Mouse (Mus musculus) MEL-GATA-1-ER (cell line): ENCODE measurements around the gene Olfr283.
"Not testable (repeated sequence)": the region's sequence is repeated elsewhere in the genome, so short reads cannot be mapped to it uniquely, and the experiment has no call there.

ENCODE experiments used
- DNase-seq: peaks from one replicate; pipeline ENCODE4 v3.0.0-alpha.2; 2012; ENCODE audit warnings: low read depth; ENCODE audit errors: extremely low read depth

Gene Olfr283

GRCm38 (mm10) chr15:98380846-98381245 is at the start of gene Olfr283:
Olfr283 (minus strand) TSS chr15:98380946.
- no peak for DNase-seq

DNA sequence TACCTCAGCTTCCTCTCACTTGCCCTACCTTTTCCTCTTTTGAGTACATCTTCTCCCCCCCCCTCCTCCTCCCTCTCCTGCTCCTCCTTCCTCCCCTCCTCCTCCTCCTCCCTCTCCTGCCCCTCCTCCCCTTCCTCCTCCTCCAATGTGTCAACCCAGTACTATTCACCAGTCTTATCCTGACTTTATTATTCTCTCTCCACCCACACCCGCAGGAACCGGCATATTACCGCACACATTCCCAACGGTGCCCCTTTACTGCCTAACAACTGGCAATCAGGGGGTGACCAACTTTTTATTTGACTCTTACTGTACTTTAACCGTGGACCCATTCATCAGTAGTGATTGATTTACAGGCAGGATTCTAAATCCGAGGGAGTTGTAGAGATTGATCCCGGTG is 44.4 kb upstream of the Olfr283 start:
- no peak for DNase-seq

DNA sequence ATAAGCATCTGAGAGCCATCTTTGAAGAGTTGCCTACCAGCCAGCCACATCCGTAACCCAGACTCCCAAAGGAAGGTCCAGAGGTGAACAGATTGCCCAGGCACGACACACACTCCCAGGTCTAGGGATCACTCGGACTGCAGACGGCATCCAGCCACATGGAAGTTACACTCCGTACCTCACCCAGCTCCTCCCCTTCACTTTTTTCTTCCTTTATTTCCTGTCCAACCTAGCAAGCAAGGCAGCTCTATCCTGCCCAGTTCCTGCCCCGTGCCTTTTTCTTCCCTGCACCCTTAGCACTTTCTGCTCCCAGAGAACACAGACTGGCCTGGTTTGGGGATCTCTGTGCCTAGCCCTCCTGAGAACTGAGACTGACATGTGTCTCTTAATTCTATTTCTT is 44.0 kb upstream of the Olfr283 start:
- no peak for DNase-seq

GRCm38 (mm10) chr15:98424326-98424725 is 43.6 kb upstream of the Olfr283 start:
- DNase-seq, result no peak

DNA sequence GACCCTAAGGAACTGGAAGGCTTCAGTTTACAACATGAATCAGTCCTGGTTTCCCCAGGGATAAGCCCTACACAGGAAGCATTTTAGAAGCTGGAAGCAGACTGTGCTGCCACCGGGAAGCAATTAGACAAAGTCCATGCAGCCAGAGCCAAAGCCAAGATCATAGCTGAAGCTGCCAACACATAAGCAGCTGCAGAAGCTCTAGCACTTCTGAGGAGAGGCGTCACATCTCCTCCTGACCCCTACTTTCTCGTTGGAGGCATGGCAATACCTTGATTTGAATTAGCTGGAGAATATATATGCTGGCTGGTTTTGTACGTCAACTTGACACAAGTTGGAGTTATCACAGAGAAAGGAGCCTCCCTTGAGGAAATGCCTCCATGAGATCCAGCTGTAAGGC is 40.2 kb upstream of the Olfr283 start:
- DNase-seq, result no peak

GRCm38 (mm10) chr15:98418096-98418495 is 37.4 kb upstream of the Olfr283 start:
- DNase-seq, result no peak

DNA sequence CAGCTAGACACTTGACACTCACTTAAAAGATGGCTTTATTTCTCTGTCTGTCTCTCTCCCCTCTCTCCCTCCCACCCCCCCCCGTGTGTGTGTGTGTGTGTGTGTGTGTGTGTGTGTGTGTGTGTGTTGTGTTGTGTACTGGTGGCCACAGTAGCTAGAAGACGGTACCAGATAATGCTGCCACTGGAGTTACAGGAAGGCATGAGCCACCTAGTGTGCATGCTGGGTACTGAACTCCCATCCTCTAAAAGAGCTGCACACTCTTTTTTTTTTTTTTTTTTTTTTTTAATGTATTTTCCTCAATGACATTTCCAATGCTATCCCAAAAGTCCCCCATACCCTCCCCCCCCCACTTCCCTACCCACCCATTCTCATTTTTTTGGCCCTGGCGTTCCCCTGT is 36.5 kb upstream of the Olfr283 start:
- peak; percentile 80 for DNase-seq

DNA sequence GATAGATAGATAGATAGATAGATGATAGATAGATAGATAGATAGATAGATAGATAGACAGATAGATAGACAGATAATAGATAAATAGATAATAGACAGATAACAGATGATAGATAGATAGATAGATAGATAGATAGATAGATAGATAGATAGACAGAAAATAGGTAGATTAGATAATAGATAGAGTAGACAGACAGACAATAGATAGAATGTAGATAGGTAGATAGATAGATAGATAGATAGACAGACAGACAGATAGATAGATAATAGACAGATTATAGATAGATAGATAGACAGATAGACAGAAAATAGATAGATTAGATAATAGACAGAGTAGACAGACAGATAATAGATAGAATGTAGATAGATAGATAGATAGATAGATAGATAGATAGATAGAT is 36.1 kb upstream of the Olfr283 start:
- not testable (repeated sequence) for DNase-seq

DNA sequence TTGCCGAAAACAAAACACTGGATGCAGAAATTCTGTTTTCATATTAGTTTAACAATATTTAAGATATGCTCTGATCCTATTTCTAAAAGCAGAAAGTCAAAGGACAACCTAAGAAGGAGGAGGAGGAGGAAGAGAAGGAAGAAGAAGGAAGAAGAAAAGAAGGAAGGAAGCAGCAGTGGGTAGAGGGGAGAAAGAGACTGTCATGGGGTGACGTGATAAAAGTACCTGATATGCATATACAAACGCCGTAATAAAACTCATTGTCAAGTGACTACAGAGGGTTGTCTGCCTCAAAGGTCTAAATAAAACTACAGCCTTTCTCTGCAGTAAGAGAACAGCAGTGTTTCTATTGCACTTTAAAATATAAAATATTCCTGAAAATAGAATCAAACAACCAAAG is 35.2 kb upstream of the Olfr283 start:
- peak; percentile 47 for DNase-seq

GRCm38 (mm10) chr15:98410249-98410648 is 29.5 kb upstream of the Olfr283 start:
- DNase-seq, result peak; percentile 99

GRCm38 (mm10) chr15:98409635-98410034 is 28.9 kb upstream of the Olfr283 start:
- peak; percentile 40 for DNase-seq

- peak; percentile 87 for DNase-seq
Observed at GRCm38 (mm10) chr15:98408406-98409060, 27.8 kb upstream of the Olfr283 start.

DNA sequence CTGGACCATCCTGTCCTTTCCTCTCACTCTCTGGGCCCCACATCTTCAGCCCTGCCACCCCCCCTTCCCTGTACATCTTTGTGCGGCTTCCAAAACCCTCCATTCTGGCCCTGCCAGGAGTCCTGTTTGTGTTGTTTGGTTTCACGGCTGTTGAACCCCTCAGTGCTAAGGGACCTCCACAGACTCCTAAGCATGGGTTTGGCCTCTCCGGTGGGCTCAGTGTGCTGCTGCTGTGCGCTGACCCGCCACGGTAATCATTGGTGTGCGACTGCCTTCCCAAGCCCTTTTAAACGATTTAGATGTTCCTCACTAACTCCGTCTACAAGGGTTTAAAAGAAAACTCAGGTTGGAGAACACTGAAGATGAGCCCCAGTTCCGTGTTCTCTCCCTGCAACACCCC is 21.6 kb upstream of the Olfr283 start:
- DNase-seq, result no peak

- DNase-seq, result no peak
Observed at GRCm38 (mm10) chr15:98397136-98397535, 16.4 kb upstream of the Olfr283 start.

- no peak for DNase-seq
Observed at GRCm38 (mm10) chr15:98391903-98392187, 11.1 kb upstream of the Olfr283 start.

GRCm38 (mm10) chr15:98391081-98391902 is 10.5 kb upstream of the Olfr283 start:
- DNase-seq, result no peak

DNA sequence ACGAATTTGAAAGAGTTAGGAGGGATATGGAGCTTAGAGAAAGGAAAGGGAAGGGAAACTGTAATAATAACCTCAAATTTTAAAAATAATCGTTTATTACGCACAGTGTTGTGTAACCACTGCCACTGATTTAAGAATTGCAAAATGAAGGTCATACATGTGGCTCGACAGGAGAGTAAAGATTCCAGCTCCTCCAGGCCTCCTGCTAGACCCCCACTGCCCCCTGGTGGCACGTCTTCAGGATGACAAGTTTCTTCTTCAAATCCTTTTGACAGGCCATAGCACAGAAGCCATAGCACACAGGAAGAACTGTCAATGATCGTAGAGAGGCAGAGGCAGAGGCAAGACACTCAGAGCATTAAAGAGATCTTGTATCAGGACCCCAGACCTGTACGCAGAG is 9.1 kb upstream of the Olfr283 start:
- DNase-seq, result peak; percentile 74

DNA sequence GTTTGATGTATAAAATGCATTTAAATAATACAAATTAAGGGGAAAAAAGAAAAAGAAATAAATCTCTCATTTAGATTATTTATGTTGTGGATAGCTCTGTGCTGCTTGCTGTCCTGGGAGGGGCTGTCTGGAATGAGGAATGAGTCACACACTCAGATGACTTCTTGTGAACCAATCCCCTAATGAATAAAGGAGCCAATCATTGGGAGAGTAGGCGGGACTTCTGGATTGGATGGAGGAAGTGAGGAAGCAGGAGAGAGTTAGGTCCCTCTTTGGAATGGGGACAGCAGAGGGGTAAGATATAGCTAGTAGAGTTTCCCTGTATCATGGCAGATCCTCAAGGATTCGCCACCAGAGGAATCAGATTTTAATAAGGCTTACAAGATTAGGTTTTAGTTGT is 6.9 kb upstream of the Olfr283 start:
- no peak for DNase-seq

DNA sequence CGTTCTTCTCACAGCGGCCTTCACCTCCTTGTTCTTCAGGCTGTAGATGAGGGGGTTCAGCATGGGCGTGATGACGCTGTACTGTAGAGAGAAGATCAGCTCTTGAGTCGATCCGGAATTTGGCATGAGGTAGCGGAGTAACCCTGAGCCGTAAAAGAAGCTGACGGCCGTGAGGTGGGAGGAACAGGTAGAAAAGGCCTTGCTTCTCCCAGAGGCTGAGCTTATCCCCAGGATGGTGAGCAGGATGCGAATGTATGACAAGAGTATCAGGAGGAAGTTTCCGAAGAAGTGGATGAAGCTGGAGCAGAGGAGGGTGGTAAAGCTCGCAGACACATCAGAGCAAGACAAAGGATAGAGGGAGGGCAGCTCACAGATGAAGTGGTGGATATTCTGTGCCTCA is 2.5 kb downstream of the Olfr283 start:
- no peak for DNase-seq

DNA sequence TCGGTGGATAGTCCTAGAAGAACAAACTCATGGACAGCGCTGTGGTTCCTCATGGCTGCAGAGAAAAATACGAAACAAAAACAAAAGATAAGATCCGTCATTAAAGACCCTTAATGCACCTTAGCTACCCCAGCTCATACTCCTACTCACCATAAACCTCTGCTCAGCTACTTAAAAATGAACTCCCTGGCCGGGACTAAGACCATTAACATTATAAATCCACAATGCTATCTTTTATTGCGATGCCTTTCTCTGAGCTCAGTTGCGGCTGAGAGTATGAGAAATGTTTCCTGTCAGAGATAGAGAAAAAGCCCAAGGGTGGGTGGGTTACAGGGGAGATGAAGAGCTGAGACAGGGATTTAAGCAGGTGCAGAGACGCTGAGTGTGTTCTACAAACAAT is 39.9 kb downstream of the Olfr283 start, which contains the start of gene Olfr284:
Gene Olfr284, minus strand, starts transcription at position 101 of the 400 bp plus-strand sequence.
- no peak for DNase-seq
